Mouse (Mus musculus): ENCODE results near the gene Usp35.

The Usp35 gene

DNA sequence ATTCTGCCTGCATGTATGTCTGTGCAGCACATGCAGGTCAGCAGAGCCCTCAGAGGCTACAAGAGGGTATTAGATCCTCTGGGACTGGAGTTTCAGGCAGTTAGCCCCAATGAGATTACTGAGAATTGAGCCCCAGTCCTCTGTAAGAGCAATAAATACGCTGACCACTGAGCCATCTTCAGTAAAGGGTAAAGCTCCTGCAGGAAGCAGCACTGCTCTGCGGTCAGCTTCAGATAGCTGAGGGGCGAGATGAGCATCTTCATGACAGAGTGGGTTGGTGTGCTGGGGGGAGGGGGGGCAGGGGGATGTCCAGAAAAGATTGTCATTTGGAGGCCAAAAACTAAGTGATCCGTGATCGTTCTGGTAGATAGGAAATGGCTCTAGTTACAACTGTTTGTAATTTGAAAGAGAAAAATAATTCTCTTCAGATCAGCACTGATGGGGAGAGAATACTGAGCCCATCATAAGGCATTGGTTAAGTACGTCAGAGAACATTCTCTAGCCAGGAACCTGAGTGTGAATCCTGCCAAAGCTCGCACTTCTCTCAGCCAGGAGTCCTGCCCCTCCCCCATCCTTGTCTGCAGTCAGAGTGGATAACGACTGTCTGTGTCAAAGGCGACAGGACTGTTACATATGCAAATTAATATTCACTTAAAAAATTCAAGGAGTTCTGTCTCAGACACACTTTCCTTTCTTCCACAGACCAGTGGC, 14.4 kb upstream of the Usp35 start:
- DNase-seq: no peak

DNA sequence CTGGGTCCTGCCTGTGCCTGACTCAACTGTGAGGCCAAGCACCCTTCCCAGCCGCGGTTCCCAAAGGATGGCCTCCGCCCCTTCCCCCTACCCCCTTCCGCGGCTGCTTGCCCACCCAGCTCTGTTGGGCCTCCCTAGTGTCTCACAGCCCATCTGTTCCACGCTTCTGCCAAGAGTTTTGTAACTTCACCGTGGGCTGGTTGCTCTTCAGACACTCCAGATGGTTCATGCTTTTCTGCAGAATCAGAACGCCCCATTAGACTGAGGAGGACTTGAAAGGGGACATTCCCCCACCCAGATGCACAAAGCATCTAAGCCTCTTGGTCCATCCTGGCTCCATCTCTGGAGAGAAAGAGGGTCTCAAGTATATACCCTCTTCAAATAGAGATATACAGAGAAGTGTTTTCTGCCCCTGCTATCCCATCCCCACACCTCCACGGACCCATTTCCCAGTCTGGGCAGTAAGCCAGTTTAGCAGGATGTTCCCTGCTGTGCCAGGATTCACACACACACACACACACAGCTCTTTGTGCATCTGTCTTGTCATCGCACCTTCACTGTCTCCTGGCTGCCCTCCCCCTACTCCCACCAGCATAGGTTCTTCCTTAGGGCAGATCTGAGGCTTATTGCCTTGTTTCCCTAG, 13.5 kb upstream of the Usp35 start:
- no peak for DNase-seq

DNA sequence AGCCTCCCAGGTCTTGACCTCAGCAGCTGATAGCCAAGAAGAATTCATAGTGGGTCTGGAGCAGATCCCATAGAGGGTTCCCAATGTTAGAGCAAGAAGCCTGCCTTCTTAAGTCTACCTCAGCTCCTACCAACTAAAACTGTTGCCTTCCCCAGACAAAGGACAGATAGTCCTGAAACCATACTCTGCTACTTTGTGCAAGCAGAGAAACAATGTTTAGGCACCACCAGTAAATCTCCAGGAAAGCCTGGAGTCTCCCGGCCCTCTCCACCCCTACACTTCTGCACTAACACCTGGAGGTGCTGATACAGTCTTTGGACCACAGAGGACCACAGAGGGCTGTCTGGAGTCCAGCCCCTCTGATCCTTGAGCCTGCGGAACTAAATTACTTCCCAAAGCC, 12.8 kb upstream of the Usp35 start:
- no peak for DNase-seq

DNA sequence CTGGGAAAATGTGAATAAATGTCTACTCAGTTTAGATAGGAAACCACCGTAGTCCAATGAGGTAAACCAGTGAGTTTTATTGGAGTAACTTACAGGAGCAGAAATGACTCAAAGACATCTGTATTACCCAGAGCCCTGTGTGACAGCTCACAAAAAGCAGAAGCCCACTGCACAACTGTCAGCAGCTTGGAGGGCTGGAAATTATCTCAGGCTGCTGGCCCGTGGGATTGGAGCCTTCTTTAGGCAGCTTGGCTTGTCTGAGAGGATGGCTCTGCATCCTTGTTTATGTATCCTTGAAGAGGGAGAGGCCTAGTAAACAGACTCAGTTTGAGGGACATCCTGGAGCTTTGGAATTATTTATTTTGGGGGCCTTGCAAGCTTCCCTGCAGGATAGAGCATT, 11.1 kb upstream of the Usp35 start:
- DNase-seq: no peak

DNA sequence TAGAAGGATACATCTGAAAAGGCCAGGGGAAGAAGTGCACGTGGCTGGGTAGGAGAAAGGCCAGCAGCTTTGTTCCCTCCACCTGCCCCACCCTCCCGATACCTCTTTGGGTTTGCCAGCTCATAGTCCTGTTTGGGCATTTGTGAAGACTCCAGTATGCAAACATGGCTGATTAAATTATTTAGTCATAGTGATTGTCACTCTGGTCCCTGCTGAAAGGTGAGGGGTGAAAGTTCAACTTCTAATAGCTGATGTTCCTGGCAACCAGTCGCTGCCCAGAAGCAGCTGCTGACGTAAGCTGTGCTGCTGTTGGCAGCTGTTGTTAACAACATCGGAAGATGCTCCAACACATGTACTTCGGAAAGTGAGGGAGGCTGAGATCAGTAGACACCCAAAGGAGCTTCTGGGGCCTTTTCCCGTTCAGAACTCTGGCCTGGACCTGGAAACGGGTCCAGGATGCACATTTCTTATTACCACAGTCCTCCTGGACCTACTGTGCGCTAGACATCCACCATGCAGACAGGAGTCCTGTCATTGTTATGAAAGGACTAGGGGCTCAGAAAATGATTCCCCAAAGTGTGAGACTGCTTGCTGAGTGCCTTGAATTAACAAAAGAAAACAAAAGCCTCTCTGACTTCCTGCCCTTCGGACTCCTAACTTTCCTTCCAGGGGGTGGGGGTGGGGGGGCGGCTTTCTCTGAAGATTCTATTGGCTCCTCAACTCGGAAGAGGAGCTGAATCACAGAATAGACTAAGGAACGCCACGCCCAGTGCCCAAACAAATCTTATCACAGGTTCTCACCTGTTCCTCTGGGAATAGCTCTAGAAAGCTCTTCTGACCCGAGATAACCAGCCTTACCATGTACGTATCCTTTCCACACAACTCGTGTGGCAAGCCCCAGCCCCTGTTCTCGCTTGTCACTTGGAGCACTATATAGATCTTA, 9.4 kb upstream of the Usp35 start:
- no peak for DNase-seq

DNA sequence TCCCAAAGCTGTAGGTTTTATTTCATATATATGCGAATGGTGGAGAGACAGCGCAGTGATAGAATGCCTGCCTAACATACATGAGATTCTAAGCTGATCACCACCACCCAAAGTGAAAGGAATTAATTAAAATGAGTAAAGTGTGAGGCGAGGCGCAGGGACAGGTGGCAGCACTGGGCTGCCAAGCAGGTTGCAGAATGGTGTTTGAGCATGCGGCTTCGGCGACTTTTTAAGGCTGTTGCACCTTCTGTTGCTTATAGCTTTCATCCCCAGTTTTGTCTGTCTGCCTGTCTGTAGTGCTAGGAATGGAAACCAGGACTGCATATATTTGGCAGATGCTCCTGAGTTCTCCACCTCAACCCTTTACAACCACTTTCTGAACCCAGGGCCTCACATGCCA, 7.8 kb upstream of the Usp35 start:
- no peak for DNase-seq

DNA sequence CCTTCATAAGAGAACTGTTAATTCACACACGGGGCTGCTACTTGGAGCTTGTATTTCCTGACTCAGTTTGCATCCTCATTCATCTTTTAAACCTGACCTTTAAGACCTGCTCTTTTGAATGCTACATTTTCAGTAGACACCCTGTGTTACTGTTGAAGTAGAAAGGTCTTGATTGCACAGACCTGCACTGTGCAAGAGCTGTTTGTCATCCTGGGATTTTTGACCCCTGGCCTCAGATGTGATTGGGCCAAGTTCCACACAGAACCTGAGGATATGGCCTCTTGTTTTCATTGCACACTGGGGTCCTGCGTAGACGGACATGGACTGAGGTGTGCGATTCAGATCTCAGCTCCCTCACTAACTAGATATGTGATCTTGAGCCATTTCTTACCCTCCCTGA, 6.8 kb upstream of the Usp35 start:
- no peak for DNase-seq

DNA sequence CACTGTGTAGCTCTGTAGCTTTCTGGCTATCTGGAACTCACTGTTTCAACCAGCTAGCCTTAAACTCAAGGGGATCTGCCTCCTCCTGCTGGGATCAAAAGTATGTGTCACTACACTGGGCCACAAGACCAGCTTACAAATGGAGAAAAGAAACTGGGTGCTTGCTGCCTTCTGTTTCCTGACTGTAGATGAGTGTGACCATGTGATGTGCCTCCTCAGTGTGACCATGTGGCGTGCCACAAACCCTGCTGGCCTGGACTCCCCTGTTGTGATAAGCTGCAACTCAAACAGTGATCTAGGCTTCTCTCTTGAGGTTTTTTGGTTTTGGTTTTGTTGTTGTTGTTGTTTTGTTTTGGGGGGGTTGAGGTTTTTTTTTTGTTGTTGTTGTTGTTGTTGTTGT, 4.9 kb upstream of the Usp35 start:
- DNase-seq: no peak

DNA sequence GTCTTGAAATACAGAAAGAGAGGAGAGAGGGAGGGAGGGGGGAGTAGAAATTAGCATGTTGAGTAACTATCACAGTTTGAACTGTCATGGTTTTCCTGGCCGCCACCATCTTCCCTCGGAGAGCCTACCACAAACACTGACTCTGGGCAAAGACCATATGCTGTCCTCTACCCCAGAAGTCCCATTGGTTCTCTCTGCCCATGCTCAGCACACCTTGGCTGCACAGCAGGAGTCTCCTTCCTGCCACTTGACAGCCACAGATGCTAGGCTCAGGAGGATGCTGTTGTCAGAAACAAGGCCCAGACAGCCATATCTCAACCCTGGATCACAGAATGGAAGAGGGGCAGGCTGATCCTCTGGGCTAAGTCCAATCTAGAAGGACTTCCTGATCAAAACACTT, 2.6 kb upstream of the Usp35 start:
- DNase-seq: no peak

DNA sequence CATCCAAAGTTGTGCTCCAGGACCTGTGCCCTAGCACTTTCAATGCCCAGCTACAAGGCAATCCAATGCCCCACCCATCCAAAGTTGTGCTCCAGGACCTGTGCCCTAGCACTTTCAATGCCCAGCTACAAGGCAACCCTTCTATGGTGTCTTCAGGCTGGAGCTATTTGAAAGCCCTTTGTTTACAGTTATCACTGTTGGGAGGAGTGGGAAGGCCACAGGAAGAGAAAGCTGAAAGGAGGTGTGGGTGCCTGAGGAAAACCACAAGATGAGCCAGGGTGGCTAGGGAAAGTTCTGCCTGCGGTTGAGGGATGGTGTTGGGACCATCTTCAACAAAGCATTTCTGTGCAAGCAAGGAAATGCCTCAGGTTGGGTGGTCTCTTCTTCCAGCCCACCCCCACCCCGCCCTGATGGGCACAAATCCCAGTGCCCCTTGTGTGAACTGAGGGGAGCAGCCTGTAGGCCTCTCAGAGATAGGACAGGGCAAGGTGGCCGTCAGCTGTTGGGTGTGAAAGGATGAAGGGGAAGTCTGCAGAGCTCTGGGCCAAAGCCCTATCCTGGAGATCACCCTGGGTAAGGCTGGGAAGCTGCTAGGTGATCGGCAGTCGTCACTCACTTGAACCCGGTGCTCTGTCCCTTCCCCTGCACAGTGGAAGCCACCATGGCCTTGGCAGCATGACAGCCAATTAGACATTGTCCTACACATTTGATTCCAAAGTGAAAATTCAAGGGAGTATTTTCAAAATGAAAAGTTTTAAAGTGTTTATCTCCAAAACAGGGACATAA, 1.5 kb upstream of the Usp35 start:
- no peak for DNase-seq

DNA sequence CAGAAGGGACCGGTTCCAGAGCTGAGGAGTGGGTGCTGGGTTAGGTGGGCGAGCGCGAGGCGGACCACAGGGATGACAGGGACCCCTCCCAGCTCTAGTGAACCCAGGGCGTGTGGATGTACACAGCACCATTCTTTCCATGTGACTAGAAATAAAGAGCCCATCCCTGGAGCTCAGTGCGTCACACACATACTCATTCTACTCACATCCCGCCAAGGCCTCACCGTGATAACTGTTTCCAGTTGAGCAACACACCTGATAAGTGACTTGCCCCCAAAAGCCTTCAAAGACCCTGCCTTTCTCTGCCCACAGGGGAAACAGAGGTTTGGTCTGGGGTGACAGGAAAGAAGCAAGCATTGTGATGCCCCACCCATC, 834 bp upstream of the Usp35 start:
- DNase-seq: no peak

DNA sequence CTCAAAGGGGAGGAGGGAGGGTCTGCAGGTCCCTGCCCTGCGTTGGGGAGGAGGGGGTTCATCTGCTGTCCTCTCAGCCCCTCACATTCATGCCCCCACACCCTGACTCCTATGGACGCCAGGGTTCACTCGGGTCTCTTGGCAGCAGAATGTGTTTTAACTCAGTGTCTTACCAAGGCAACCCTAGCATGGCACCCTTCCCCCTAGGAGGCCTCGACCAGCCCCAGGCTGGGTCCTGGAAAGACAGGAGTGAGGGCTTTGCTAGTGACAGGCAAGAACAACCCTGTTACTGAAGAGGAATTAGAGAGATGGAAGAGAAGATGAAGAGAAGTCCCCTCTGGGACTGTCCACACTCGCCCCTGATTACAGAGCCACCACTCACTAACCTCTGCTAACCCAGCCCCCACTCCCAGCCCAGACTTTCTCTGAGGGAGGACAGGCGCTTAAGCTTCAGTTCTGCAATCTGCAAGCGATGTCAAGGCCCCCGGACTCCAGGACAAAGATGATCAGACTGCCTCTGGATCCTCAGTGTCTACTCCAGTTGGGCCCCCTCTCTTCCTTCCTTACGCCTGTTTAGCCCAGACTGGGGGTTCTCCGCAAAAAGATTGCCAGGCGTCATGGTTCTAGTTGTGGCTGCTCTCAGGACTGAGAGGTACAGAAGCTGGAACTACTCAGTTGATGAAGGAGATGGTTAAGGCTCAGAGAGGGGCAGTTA, 732 bp downstream of the Usp35 start:
- DNase-seq: no peak

DNA sequence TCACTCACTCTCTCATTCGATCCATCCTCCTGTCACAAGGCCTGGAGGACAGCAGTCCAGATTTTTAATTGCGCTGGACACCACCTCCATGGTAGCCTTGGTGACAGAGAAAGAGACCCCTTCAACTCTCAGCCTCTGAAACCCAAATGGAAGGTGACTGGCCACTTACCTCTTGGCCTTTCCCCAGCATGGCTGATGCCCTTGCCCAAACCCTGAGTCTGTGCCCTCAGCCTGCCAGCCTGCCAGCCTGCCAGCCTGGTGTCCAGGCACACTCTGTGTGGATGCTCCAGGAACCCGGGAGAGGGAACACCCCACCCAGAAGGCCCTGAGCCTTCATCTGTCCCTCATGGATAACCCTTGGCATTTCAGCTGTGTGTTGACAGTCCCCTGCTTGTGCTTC, 2.1 kb downstream of the Usp35 start:
- no peak for DNase-seq

DNA sequence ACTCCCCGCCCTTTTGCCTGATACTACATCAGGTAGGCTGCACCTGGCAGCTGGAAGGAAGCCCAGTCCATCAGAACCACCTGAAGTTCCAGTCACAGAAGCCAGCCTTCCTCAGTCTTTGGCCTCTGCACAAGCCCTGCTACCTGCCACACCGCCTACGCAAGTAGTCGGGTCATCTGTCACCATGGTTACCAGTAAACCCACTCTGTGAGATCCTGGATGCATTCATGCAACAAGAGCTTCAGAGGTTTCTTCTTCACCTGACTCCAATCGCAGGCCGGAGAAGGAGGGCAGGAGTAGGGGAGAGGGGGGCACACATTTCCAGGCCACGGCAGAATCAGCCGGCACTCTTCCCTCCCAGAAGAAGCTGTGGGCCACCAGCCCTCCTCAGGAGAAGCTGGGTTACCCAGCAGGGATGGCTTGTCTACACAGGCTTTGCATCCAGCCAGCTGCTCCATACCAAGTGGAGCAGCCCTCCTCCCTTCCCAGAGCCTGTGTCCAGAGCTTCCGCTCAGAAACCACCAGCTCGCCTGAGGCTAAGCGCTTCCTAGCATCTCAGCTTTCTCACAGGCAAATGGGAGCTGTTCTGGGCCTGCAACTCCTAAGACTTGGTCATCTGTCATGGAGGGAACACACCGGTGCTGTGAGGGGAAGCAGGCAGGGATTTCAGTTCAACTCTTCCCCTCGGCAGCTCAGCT, 2.8 kb downstream of the Usp35 start:
- DNase-seq: no peak

DNA sequence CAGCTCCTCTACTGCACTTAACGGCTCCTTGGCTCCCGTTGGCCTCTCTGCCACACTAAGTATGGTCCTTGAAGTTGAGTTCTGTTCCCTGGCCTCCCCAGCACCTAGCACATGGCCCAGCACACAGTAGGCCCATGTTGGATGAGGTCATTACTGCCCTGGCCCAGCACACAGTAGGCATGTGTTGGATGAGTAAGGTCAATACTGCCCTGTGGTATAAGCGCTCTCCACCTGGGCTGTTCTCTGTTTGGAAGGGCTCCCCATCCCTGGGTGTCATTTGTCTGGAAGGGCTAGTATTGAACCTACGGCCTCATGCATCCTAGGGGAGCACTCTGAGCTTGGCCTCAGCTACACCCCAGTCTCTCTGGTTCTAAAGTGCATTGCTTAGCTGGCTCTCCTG, 4.4 kb downstream of the Usp35 start:
- no peak for DNase-seq

DNA sequence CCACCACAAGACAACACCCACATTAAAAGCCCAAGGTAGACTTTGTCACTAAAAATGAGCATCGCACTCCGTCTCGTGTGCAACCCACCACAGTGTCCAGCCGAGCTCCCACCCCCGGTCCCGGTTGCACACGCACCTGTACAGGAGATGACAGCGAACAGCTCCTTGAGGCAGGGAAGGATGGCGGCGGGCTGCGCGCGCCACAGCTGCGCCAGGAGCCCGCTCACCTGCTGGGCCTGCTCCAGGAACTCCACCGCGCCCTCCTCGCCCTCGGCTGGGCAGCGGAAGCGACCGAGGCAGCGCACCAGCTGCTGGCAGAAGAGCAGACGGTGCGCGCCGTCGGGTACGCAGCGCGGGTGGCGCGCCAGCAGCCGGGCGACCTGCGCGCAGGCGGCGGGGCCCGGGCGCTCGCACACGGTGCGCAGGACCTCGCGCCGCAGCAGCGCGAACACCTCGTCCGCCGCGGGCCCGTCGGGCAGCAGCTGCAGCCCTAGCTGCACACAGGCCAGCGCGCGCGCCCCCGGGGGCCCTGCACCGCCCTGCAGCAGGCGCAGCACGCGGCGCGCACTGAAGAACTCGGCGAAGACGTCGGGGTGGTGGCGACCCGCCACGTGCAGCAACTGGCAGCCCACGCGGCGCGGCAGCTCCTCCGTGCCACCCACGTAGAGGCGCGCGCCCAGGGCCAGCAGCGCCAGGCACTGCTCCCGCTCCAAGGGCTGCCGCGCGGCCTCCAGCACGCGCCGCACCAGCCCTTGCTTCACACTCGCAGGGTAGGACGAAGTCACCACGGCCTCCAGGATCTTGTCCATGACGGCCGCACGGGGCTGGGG, 6.4 kb downstream of the Usp35 start:
- DNase-seq: no peak

DNA sequence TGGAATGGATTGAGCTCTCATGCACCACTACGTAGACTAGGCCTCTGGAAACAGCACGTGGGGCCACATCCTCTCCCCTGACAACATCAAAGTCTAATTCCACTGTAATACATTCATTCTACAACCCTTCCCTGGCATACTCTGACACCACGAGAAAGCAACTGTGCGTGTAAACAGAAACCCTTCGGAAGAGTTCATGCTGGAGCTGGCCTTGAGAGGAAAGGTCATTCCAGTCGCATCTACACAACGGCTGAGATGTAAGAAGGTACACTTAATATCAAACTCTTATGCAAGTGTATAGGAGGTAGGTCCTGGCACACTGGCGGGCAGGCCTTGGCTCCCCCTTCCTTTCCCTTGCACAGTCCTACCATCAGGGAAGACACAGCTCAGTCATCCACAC, 7.5 kb downstream of the Usp35 start:
- DNase-seq: no peak

DNA sequence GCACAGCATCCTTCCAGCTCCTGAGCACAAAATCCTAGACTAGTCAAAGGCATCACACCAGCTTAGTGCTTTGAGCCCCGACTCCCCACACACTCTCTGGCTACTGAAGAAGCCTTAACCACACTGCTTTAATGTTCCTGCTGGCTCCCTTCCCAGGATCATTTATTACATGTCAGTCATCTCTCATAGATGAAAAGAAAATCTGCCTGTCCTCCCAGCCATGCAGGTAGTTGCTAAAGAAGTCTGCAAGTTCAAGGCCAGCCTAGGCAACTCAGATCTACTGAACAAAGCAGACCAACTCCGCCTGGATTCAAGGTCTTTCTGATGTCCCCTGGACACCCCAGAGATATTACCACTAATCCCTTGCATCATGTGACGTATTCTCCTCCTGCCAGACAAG, 14.1 kb downstream of the Usp35 start:
- DNase-seq: no peak

DNA sequence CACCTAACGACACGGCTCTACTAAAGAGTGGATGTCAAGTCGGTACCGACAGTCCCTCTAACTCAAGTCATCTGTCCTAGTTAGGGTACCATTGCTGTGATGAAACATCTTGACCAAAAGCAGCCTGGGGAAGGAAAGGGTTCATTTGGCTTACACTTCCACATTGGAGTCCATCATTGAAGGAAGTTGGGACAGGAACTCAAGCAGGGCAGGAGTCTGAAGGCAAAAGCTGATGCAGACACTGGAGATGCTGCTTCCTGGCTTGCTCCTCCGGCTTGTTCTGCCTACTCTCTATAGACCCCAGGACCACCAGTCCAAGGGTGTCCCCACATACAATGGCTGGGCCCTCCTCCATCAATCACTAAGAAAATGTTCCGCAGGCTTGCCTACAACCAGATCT, 16.2 kb downstream of the Usp35 start:
- DNase-seq: no peak

DNA sequence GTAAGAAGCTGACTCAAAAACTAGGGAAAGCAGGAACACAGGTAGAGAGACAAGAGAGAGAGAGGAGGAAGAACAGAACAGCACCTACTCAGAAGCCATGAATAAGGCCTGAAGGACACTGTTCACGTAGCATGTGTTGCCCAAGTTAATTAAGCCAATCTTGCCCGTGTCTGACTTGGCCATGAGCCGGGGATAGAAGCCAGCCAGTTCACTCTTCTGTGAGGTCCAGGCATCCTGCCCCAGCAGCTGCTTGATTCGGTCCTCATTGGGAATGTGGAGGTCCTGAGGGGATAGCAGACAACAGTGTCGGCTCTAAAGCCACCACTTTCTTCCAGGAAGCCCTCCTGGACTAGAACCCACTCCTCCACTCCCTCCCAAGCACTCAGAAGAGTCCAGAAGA, 17.2 kb downstream of the Usp35 start:
- no peak for DNase-seq
